Comparison of ENCODE assay signal across 8 mouse cellular contexts in the genomic region with DNA sequence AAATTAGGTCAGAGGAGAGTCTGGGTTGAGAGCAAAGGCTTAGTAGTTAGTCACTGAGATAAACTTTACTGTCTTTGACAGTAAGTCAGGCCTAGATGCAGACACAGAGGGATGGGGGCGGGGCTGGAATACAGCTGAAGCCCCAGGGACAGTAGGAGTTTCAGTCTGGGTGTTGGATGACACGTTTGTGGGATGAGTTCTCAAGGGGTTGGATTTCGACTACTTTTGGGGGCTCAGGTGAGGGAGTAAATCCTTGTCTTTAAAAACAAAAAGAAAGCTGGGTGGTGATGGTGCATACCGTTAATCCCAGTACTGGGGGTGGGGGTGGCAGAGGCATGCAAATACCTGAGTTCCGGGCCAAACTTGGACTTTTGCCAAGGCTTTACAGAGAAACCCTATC. TPM values are rescaled to one million over a fixed set of nuclear protein-coding genes. Genes with fewer than 3 reads are reported as not detected.
A peak's percentile ranks its signal among the peaks of the same experiment; 100 is the strongest.
DNase-seq lines count a peak whose midpoint lies in the region; ATAC-seq lines count a peak whose summit lies in the region.

No protein-coding gene starts in this region.

- DNase-seq in adrenal gland, adult (ENCODE audit: inconsistent age in 2 of 2, low spot score in 1 of 2), result peak; percentile 49 to 77
- DNase-seq in adrenal gland, adult 18-20 months (ENCODE audit: low spot score in 2 of 2), result no peak
- no peak for DNase-seq in lung, adult 18-20 months
- peak; percentile 46 for DNase-seq in induced T-regulatory cell, adult 2 months (ENCODE audit: low read depth)
- DNase-seq in thymus, postnatal 14 days, result no peak

- no peaks in the 10 kb centered on the region for H3K9me3 ChIP-seq in lung, embryonic 16.5 days (ENCODE audit: control insufficient read depth, low read length)
- H3K9me3 ChIP-seq in neural tube, embryonic 15.5 days (replicated peaks), result no peaks in the 10 kb centered on the region
- H3K9me3 ChIP-seq in midbrain, embryonic 15.5 days, result no peaks in the 10 kb centered on the region

- H3K36me3 ChIP-seq in lung, embryonic 16.5 days (ENCODE audit: control insufficient read depth, insufficient read depth, low read length), result no peaks in the 10 kb centered on the region
- H3K36me3 ChIP-seq in neural tube, embryonic 15.5 days, result no peaks in the 10 kb centered on the region
- H3K36me3 ChIP-seq in midbrain, embryonic 15.5 days (replicated peaks), result no peaks in the 10 kb centered on the region

- peak overlapping the region; percentile 52 for H3K4me3 ChIP-seq in lung, embryonic 16.5 days (ENCODE audit: low read length)
- no peak overlapping the region for H3K4me3 ChIP-seq in neural tube, embryonic 15.5 days (replicated peaks)
- H3K4me3 ChIP-seq in midbrain, embryonic 15.5 days, result no peak overlapping the region

- H3K27me3 ChIP-seq in lung, embryonic 16.5 days (ENCODE audit: control insufficient read depth, insufficient read depth, low read depth, low read length), result no peaks in the 10 kb centered on the region
- H3K27me3 ChIP-seq in neural tube, embryonic 15.5 days (replicated peaks), result no peaks in the 10 kb centered on the region
- no peaks in the 10 kb centered on the region for H3K27me3 ChIP-seq in midbrain, embryonic 15.5 days (replicated peaks)

- H3K9ac ChIP-seq in lung, embryonic 16.5 days (ENCODE audit: low read length), result no peak overlapping the region; the same call in 1 of the 2 replicates
- no peak overlapping the region for H3K9ac ChIP-seq in neural tube, embryonic 15.5 days (replicated peaks)
- no peak overlapping the region for H3K9ac ChIP-seq in midbrain, embryonic 15.5 days

- H3K4me2 ChIP-seq in lung, embryonic 16.5 days (ENCODE audit: low read depth, low read length), result peak overlapping the region; percentile 65
- H3K4me2 ChIP-seq in neural tube, embryonic 15.5 days, result peak overlapping the region; percentile 70; the same call in 1 of the 2 replicates
- H3K4me2 ChIP-seq in midbrain, embryonic 15.5 days, result no peak overlapping the region

- WGBS in lung, embryonic 16.5 days, result 21% methylated on average over 5 of the region's 5 CpGs
- 32% methylated on average over 5 of the region's 5 CpGs for WGBS in neural tube, embryonic 15.5 days
- WGBS in midbrain, embryonic 15.5 days, result 20% methylated on average over 5 of the region's 5 CpGs

- peak overlapping the region; percentile 98 for H3K27ac ChIP-seq in lung, embryonic 16.5 days (ENCODE audit: low read length)
- H3K27ac ChIP-seq in neural tube, embryonic 15.5 days (replicated peaks), result 0 out of 2 replicates have a peak overlapping the region, but pooled peaks have one; percentile 72
- no peak overlapping the region for H3K27ac ChIP-seq in midbrain, embryonic 15.5 days

- no peak for ATAC-seq in lung, embryonic 16.5 days (ENCODE audit: low read depth)
- no peak for ATAC-seq in neural tube, embryonic 15.5 days (ENCODE audit: low FRiP score)
- no peak for ATAC-seq in midbrain, embryonic 15.5 days (replicated peaks)

- H3K4me1 ChIP-seq in lung, embryonic 16.5 days (replicated peaks; ENCODE audit: control insufficient read depth, insufficient read depth, low read length), result peaks cover 19% of the 10 kb centered on the region
- H3K4me1 ChIP-seq in neural tube, embryonic 15.5 days, result peaks cover 8% of the 10 kb centered on the region
- H3K4me1 ChIP-seq in midbrain, embryonic 15.5 days, result peaks cover 8% of the 10 kb centered on the region

RNA-seq across cellular contexts. Expression of a gene that starts 7.3 kb away (rescaled TPM):
- 10 to 100 TPM; 61.1 to 62.1 TPM for total RNA-seq in adrenal gland, adult 18-20 months (2021)
- 10.8 and 11.2 TPM in 2 replicates for polyA plus RNA-seq in lung, embryonic 16.5 days (2015; fragmentation: Nextera tagmentation; extraction: Ambion mirVana)
- polyA plus RNA-seq in neural tube, embryonic 15.5 days (2015; fragmentation: Nextera tagmentation; extraction: Ambion mirVana), result 3.0 and 3.9 TPM in 2 replicates
- polyA plus RNA-seq in midbrain, embryonic 15.5 days (2015; fragmentation: Nextera tagmentation; extraction: Ambion mirVana), result 3.4 and 4.1 TPM in 2 replicates

RNA-seq across cellular contexts. Expression of a gene that starts 31.6 kb away (rescaled TPM):
- total RNA-seq in adrenal gland, adult 18-20 months (2021), result under 1 TPM in 1 of 2 experiments, not detected in 1; 0.10 TPM
- polyA plus RNA-seq in lung, embryonic 16.5 days (2015; fragmentation: Nextera tagmentation; extraction: Ambion mirVana), result 0.25 and 1.6 TPM in 2 replicates
- 0.88 and 0.95 TPM in 2 replicates for polyA plus RNA-seq in neural tube, embryonic 15.5 days (2015; fragmentation: Nextera tagmentation; extraction: Ambion mirVana)
- polyA plus RNA-seq in midbrain, embryonic 15.5 days (2015; fragmentation: Nextera tagmentation; extraction: Ambion mirVana), result 0.09 and 0.26 TPM in 2 replicates

RNA-seq across cellular contexts. Expression of a gene that starts 46.5 kb away (rescaled TPM):
- 1 to 10 TPM; 1.5 to 2.0 TPM for total RNA-seq in adrenal gland, adult 18-20 months (2021)
- polyA plus RNA-seq in lung, embryonic 16.5 days (2015; fragmentation: Nextera tagmentation; extraction: Ambion mirVana), result 1.5 TPM in 2 replicates
- polyA plus RNA-seq in neural tube, embryonic 15.5 days (2015; fragmentation: Nextera tagmentation; extraction: Ambion mirVana), result 0.83 and 1.1 TPM in 2 replicates
- polyA plus RNA-seq in midbrain, embryonic 15.5 days (2015; fragmentation: Nextera tagmentation; extraction: Ambion mirVana), result 0.30 and 0.34 TPM in 2 replicates

RNA-seq across cellular contexts. Expression of a gene that starts 48.1 kb away (rescaled TPM):
- 10 to 100 TPM; 12.0 to 14.7 TPM for total RNA-seq in adrenal gland, adult 18-20 months (2021)
- polyA plus RNA-seq in lung, embryonic 16.5 days (2015; fragmentation: Nextera tagmentation; extraction: Ambion mirVana), result 73.5 and 80.3 TPM in 2 replicates
- 30.4 and 49.7 TPM in 2 replicates for polyA plus RNA-seq in neural tube, embryonic 15.5 days (2015; fragmentation: Nextera tagmentation; extraction: Ambion mirVana)
- polyA plus RNA-seq in midbrain, embryonic 15.5 days (2015; fragmentation: Nextera tagmentation; extraction: Ambion mirVana), result 37.4 and 37.9 TPM in 2 replicates

Comparison
In these comparisons a context has a peak if more than half of its experiments do, and no peak if none do; other contexts are left out.
1. DNase-seq: peak in adrenal gland, adult (2 of 2) and induced T-regulatory cell, adult 2 months (single experiment); none in adrenal gland, adult 18-20 months (0 of 2), lung, adult 18-20 months (0 of 2) and thymus, postnatal 14 days (single experiment).